Mouse (Mus musculus) layer of hippocampus, postnatal 36 days (tissue): ENCODE measurements around the gene Agap2. TPM values are rescaled to one million over a fixed set of nuclear protein-coding genes. Genes with fewer than 3 reads are reported as not detected.

Experiments
- DNase-seq, 2 experiments: peaks; one replicate each; pipeline ENCODE4 v3.0.0; 2022
- total RNA-seq, 2 experiments: library from RNA; stranded (reverse); gene quantifications; 2 replicates each; pipeline ENCODE4 v1.2.3; 2021

Agap2 gene
- total RNA-seq, 2 experiments from 2014 or later = 778 to 800 TPM

- DNase-seq = no peak
Observed at GRCm38 (mm10) chr10:127078001-127078676, 3.1 kb downstream of the Agap2 start.

- DNase-seq = no peak
Observed at GRCm38 (mm10) chr10:127078677-127079575, 3.8 kb downstream of the Agap2 start.

- DNase-seq = no peak
Observed at GRCm38 (mm10) chr10:127079665-127080391, 4.7 kb downstream of the Agap2 start.

GRCm38 (mm10) chr10:127080901-127081780 lies 6.1 kb downstream of the Agap2 start:
- DNase-seq = peak in 1 of 2 experiments; percentile 71

- no peak for DNase-seq
Observed at GRCm38 (mm10) chr10:127081996-127082620, 7.0 kb downstream of the Agap2 start.

GRCm38 (mm10) chr10:127083292-127083914 lies 8.3 kb downstream of the Agap2 start:
- DNase-seq = no peak

GRCm38 (mm10) chr10:127083915-127084306 lies 8.8 kb downstream of the Agap2 start:
- DNase-seq = no peak

- no peak for DNase-seq
Observed at GRCm38 (mm10) chr10:127085052-127085451, 10.0 kb downstream of the Agap2 start.

- no peak for DNase-seq
Observed at GRCm38 (mm10) chr10:127085633-127086032, 10.5 kb downstream of the Agap2 start.

GRCm38 (mm10) chr10:127090560-127091411 lies 15.7 kb downstream of the Agap2 start:
- no peak for DNase-seq

GRCm38 (mm10) chr10:127091507-127092396 lies 16.7 kb downstream of the Agap2 start:
- DNase-seq = no peak

GRCm38 (mm10) chr10:127092742-127093141 lies 17.7 kb downstream of the Agap2 start:
- DNase-seq = no peak

- no peak for DNase-seq
Observed at GRCm38 (mm10) chr10:127094382-127094802, 19.3 kb downstream of the Agap2 start.

GRCm38 (mm10) chr10:127098514-127098913 lies 23.4 kb downstream of the Agap2 start:
- DNase-seq = no peak

GRCm38 (mm10) chr10:127099191-127099590 lies 24.1 kb downstream of the Agap2 start:
- no peak for DNase-seq

- DNase-seq = no peak
Observed at GRCm38 (mm10) chr10:127099868-127100267, 24.8 kb downstream of the Agap2 start.

GRCm38 (mm10) chr10:127100414-127100813 lies 25.3 kb downstream of the Agap2 start:
- no peak for DNase-seq

- no peak for DNase-seq
Observed at GRCm38 (mm10) chr10:127101151-127101550, 26.1 kb downstream of the Agap2 start.

- DNase-seq = no peak
Observed at GRCm38 (mm10) chr10:127103631-127104030, 28.5 kb downstream of the Agap2 start.
